Mouse (Mus musculus) limb, embryonic 14.5 days (tissue): ENCODE data around the gene Abcb1a. TPM values are rescaled to one million over a fixed set of nuclear protein-coding genes. Genes with fewer than 3 reads are reported as not detected.

ENCODE experiments used
- ATAC-seq: fragments of 200-750 bp; cut with Nextera tagmentation; 2 replicates; pipeline ENCODE4 v1.8.0; 2017; ENCODE audit warnings: low read depth, moderate number of reproducible peaks, moderate TSS enrichment; ENCODE audit not compliant: low FRiP score
- DNase-seq: peaks from one replicate; pipeline ENCODE4 v3.0.0-alpha.2; 2015; ENCODE audit warnings: low spot score
- H3K27ac ChIP-seq: fragments of 300-500 bp; sonication (generic); replicated peaks from 2 replicates; pipeline ENCODE4 v1.5.1; 2014; ENCODE audit warnings: low read depth, mild to moderate bottlenecking, low read length, moderate library complexity, mixed read lengths
- H3K27me3 ChIP-seq: fragments of 300-500 bp; sonication (generic); 2 replicates; pipeline ENCODE4 v1.6.1; 2014; ENCODE audit warnings: low read length, mixed read lengths; ENCODE audit not compliant: control insufficient read depth, insufficient read depth
- H3K36me3 ChIP-seq: fragments of 300-500 bp; sonication (generic); 2 replicates; pipeline ENCODE4 v1.6.1; 2014; ENCODE audit warnings: mild to moderate bottlenecking, low read length, moderate library complexity, mixed read lengths; ENCODE audit not compliant: control insufficient read depth, insufficient read depth
- H3K4me1 ChIP-seq: fragments of 300-500 bp; sonication (generic); 2 replicates; pipeline ENCODE4 v1.6.1; 2014; ENCODE audit warnings: antibody characterized with exemption, low read length, mixed read lengths; ENCODE audit not compliant: control insufficient read depth, insufficient read depth
- H3K4me2 ChIP-seq: fragments of 300-500 bp; sonication (generic); replicated peaks from 2 replicates; pipeline ENCODE4 v1.6.1; 2014; ENCODE audit warnings: low read depth, mild to moderate bottlenecking, low read length, moderate library complexity; ENCODE audit not compliant: severe bottlenecking
- H3K4me3 ChIP-seq: fragments of 300-500 bp; sonication (generic); replicated peaks from 2 replicates; pipeline ENCODE4 v1.5.1; 2014; ENCODE audit warnings: low read length
- H3K9ac ChIP-seq: fragments of 300-500 bp; sonication (generic); 2 replicates; pipeline ENCODE4 v1.6.1; 2014; ENCODE audit warnings: mild to moderate bottlenecking, low read depth, low read length, moderate library complexity; ENCODE audit not compliant: severe bottlenecking
- H3K9me3 ChIP-seq: fragments of 300-500 bp; sonication (generic); 2 replicates; pipeline ENCODE4 v1.6.1; 2016; ENCODE audit warnings: low read length; ENCODE audit not compliant: control insufficient read depth
- POLR2A ChIP-seq: fragments of 200-500 bp; IDR thresholded peaks from 2 replicates; pipeline ENCODE4 v1.8.0; 2012; ENCODE audit warnings: inconsistent platforms, mild to moderate bottlenecking, moderate library complexity, borderline replicate concordance; ENCODE audit not compliant: insufficient read depth, insufficient read length; ENCODE audit errors: extremely low read depth
- WGBS: fragments of 180-500 bp; shearing (Covaris S2); extraction: QIAGEN DNeasy Blood & Tissue Kit; methylation state at CpG from one replicate; pipeline ENCODE4 v1.1.7; 2014; 5-methylcytosine and 5-hydroxymethylcytosine counted together
- polyA plus RNA-seq, 2 experiments: library from polyadenylated mRNA; depleted of rRNA in 1 of 2; stranded (reverse) in 1 of 2; unstranded in 1 of 2; fragments of >200 nt; fragmentation: Nextera tagmentation in 1 of 2; extraction: Ambion mirVana in 1 of 2; gene quantifications; 2 replicates each; pipeline versions ENCODE4 v1.2.1 to v1.2.3; 2012 to 2014

The Abcb1a gene
- polyA plus RNA-seq, 2 experiments, result 0.53 to 0.58 TPM

DNA sequence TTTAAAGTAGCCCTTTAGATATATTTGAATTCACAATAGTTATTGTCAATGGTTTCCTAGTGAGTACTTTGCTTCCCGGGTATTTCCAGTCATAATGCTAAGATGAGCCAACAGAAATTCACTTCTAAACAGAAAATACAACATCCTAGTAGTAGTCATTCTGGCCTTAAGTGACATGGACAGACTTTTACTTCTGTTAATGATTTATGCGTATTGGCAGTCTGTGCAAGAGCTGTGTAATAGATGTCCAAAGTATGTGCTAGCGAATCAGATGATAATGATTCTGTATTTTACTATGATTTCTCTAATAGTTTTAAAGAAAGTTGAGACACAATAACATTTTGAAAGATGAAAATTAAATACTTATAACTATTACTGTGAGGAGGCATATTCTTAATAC lies 23.8 kb downstream of the Abcb1a start:
- TF ChIP-seq POLR2A, result no peak
- ATAC-seq (no peak), DNase-seq (no peak)
- Histone ChIP-seq H3K27ac (no peak overlapping the region), H3K4me3 (no peak overlapping the region), H3K36me3 (no peaks in the 10 kb centered on the region), H3K4me2 (no peak overlapping the region), H3K9ac (no peak overlapping the region), H3K4me1 (no peaks in the 10 kb centered on the region), H3K27me3 (no peaks in the 10 kb centered on the region), H3K9me3 (no peaks in the 10 kb centered on the region)
- 90% methylated on average over 3 of the region's 3 CpGs for WGBS

DNA sequence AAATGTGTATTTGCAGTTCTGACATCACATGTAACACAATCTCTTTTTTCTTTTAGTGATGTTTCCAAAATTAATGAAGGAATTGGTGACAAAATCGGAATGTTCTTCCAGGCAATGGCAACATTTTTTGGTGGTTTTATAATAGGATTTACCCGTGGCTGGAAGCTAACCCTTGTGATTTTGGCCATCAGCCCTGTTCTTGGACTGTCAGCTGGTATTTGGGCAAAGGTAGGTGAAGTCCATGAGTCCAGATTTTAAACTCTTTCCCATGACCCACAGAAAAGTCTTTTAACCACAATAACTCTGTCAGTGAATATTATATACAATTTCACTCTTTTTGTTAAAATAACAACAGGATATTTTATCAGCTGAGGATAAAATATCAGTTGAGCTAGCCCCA lies 26.2 kb downstream of the Abcb1a start:
- no peak overlapping the region for H3K4me2 ChIP-seq
- no peaks in the 10 kb centered on the region for H3K27me3 ChIP-seq
- no peak for TF ChIP-seq POLR2A
- 69% methylated on average over 2 of the region's 2 CpGs for WGBS
- no peaks in the 10 kb centered on the region for H3K4me1 ChIP-seq
- H3K9ac ChIP-seq, result no peak overlapping the region
- H3K36me3 ChIP-seq, result no peaks in the 10 kb centered on the region
- H3K4me3 ChIP-seq, result no peak overlapping the region
- H3K27ac ChIP-seq, result no peak overlapping the region
- no peak for DNase-seq
- no peaks in the 10 kb centered on the region for H3K9me3 ChIP-seq
- no peak for ATAC-seq

- H3K36me3 ChIP-seq, result no peaks in the 10 kb centered on the region
- no peaks in the 10 kb centered on the region for H3K4me1 ChIP-seq
- ATAC-seq (no peak), DNase-seq (no peak)
- no peak overlapping the region for H3K4me3 ChIP-seq
- H3K4me2 ChIP-seq, result no peak overlapping the region
- H3K27ac ChIP-seq, result no peak overlapping the region
- TF ChIP-seq POLR2A, result no peak
- no peaks in the 10 kb centered on the region for H3K27me3 ChIP-seq
- H3K9ac ChIP-seq, result no peak overlapping the region
- no peaks in the 10 kb centered on the region for H3K9me3 ChIP-seq
- 78% methylated on average over 5 of the region's 5 CpGs for WGBS
These were observed 27.7 kb downstream of the Abcb1a start for GRCm38 (mm10) chr5:8687550-8687949.

DNA sequence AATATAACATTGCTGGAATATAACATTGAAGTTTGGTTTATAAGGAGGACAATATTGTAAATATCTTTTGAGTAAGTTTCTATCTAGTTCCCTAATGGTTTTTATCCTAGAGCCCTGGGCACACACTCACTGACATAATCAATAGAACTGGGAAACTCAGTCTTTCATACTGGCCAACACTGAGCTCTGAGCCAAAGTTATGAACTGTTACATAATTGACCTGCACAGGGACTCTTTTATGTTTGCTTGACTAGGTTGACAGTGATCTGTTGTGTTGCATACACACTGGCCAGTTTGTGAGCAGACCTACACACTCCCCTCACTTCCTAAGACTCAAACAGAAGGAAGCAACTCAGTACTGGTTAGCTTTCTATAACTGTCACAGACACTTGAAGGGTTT lies 56.2 kb downstream of the Abcb1a start:
- Histone ChIP-seq H3K4me3 (no peak overlapping the region), H3K27ac (no peak overlapping the region), H3K36me3 (no peaks in the 10 kb centered on the region), H3K4me1 (no peaks in the 10 kb centered on the region), H3K9me3 (no peaks in the 10 kb centered on the region), H3K27me3 (no peaks in the 10 kb centered on the region), H3K4me2 (no peak overlapping the region), H3K9ac (no peak overlapping the region)
- DNase-seq (no peak), ATAC-seq (no peak)
- TF ChIP-seq POLR2A, result no peak

- 80% methylated on average over 1 of the region's 1 CpGs for WGBS
- Histone ChIP-seq H3K4me1 (no peaks in the 10 kb centered on the region), H3K4me3 (no peak overlapping the region), H3K36me3 (no peaks in the 10 kb centered on the region), H3K27me3 (no peaks in the 10 kb centered on the region), H3K9ac (no peak overlapping the region), H3K4me2 (no peak overlapping the region), H3K27ac (no peak overlapping the region), H3K9me3 (no peaks in the 10 kb centered on the region)
- no peak for ATAC-seq
- TF ChIP-seq POLR2A, result no peak
- DNase-seq, result no peak
These were observed 59.7 kb downstream of the Abcb1a start for GRCm38 (mm10) chr5:8719556-8719955.

DNA sequence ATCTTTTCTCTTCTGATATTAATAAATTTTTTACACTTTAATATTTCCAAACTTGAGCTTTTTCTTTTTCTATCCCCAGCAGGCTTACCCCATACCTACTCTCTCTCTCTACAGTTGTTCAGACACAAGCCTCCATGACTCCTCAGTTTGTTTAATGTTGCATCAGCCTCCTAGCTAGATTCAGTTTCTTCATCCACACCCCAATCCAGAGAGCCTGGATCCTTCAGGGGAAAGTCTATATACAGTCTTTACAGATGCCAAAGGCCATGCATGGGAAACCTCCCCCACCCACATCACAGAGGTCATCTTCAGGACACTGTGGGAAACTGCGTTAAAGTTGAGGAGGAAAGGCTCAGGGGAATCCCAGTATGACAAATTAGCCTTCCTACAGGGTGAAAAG lies 62.3 kb downstream of the Abcb1a start:
- Histone ChIP-seq H3K9ac (no peak overlapping the region), H3K27me3 (no peaks in the 10 kb centered on the region), H3K4me3 (no peak overlapping the region), H3K4me1 (no peaks in the 10 kb centered on the region), H3K4me2 (no peak overlapping the region), H3K9me3 (no peaks in the 10 kb centered on the region), H3K36me3 (no peaks in the 10 kb centered on the region), H3K27ac (no peak overlapping the region)
- ATAC-seq (no peak), DNase-seq (no peak)
- WGBS, result 24% methylated on average over 1 of the region's 1 CpGs
- no peak for TF ChIP-seq POLR2A
